Mouse (Mus musculus): ENCODE results near the gene Mpg.

Mpg gene

DNA sequence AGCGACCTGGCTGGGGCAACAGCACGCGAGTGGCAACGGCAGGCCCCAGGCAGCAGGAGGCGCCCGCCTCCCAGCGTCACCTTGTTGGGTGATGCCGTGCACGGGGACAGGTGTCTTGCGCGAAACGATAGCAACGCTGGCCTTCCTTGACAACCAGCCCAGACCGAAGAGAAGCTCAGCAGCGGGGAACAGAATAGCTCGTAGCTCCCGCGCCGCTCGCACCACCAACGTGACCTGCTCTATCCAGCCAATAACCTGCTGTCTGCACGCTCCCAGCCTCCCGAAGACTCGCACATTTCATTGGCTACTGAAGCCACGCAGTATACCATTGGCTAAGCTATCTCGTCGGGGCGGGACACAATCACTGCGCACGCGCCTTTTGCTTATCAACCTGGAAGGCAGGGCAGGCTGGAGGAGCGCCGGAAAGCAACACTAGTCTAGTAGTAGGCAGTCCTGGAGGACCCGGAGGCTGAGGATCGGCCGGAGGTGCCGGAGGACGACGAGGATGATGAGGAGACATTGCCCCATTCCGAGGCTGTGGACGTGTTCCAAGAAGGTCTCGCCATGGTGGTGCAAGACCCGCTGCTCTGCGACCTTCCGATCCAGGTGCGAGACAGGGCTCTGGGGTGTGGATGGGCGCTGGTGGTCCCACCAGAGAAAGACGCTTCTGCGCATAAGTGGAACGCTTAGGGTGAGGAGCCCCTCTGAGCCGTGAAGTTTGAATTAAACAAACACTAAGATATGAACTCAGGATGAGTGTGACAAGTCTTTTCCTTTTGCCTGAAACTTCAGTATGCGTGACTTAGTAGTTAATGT lies 21.0 kb upstream of the Mpg start, which contains the start of gene Snrnp25:
Snrnp25 (plus strand) TSS at position 358 of the 816 bp plus-strand sequence.
- peak; percentile 94 for DNase-seq

- no peak for DNase-seq
These were observed 15.7 kb upstream of the Mpg start for GRCm38 (mm10) chr11:32210623-32211022.

- no peak for DNase-seq
These were observed 10.7 kb upstream of the Mpg start for GRCm38 (mm10) chr11:32215372-32216162.

GRCm38 (mm10) chr11:32216851-32217250 lies 9.5 kb upstream of the Mpg start:
- DNase-seq: peak; percentile 79

DNA sequence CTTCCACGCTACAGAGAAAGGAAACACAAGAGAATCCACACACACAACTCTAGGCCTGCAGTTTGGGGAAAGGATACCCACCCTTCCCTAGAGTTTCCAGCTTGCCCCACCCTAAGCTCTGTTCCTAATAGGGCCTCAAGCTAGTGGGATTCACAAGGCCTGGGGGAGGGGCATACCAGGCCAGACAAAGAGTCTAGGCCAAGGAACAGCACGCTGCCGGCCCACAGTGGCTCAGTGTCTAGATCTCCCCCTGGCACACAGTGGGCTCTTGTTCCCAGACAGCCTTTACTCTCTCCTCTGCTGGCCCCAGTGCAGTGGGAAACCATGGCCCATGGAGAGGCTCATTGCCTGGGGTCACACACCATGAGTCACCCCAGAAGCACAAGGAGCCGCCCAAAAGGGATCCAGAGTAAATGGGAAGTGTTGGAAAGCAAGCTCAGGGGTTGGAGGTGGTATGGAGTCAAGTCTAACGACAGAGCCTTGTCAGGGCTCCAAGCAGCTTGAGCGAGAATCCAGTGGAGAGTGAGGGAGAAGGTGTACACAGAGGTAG lies 7.7 kb upstream of the Mpg start:
- DNase-seq: no peak

GRCm38 (mm10) chr11:32219287-32219686 lies 7.0 kb upstream of the Mpg start:
- no peak for DNase-seq

- DNase-seq: no peak
These were observed 5.6 kb upstream of the Mpg start for GRCm38 (mm10) chr11:32220607-32221224.

- DNase-seq: peak; percentile 46
These were observed 4.9 kb upstream of the Mpg start for GRCm38 (mm10) chr11:32221225-32221950.

DNA sequence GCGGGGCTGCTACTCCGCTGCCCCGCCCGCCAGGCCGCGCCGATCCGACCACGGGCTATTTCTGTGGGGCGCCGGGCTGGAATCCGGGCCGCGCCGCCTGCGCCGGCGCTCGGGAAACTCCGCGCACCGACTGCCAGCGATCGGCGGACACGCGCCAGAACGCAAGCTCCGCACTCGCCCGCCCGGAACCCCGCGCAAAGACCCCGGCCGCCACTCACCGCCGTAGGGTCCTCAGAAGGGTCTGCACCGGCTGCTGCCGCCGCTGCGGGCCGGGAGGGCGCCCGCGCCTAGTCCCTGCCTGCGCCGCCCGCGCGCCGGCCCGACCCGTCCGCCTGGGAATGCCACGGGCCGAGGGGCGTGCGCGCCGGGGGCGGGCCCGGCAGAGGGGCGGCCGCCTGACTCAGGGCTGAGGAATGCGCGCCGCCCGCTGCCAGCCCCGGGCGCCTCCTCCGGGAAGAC lies 4.3 kb upstream of the Mpg start, which contains the start of gene Rhbdf1:
Rhbdf1 (minus strand) TSS at position 350 of the 459 bp plus-strand sequence.
- peak; percentile 53 for DNase-seq

DNA sequence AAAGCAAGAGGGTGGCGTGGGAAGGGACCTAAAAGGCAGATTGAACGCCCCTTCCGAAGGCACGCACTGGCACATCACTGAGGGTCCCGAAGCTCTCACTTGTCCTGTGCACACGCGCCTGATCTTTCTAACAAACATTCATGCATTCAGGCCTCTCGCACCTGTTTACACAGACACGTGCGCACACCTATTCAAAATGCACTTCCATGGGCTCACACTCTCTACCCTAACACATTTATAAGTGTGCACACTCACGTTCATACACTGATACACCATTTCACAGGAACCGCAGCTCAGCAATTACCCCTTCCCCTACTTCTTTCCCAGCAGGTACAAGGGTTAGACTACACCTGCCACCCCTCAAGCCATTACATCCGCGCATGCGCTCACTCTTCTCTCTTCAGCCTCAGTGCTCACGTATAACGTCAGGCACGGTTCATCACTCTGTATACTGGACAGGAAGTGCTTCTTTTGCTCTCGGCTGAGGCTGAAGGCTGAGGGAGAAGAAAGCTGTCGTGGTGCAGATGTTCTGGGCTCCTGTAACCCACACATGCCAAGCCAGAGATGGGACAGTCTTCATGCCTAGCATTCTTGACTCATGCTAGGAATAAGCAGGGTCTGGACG lies 3.6 kb upstream of the Mpg start:
- DNase-seq: no peak

- DNase-seq: no peak
These were observed 2.9 kb upstream of the Mpg start for GRCm38 (mm10) chr11:32223297-32223967.

DNA sequence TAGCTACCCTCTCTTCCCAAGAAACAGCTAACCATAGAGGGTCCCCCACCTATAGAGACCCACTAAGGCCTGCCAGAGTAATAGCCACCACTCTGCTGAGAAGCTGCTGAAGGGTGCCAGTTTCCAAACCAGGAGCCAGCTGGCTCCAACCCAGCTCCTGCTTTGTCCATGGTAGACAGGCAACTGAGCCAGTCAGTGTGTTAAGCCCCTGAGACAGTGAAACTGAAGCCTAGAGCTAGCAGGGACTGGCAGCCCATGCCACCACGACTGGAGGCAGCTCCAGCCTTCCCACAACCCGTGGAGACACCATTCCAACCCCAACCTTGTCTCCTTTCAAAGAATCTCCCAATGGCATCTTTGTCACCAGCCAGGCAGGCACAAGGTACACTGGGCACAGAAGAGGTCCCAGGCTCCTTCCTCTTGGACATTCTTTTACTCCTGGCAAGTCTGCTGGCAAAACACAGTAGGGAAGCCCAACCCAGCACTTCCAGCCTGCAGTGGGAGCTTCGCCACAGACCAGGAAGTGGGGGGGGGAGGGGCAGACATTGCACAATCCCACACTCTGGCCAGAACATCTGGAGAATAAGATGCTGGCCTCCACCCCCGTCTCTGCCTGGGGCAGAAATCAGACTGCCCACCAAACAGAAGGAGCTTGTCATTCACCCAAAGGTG lies 1.7 kb upstream of the Mpg start:
- DNase-seq: peak; percentile 58

GRCm38 (mm10) chr11:32225222-32226104 lies 842 bp upstream of the Mpg start:
- DNase-seq: no peak

DNA sequence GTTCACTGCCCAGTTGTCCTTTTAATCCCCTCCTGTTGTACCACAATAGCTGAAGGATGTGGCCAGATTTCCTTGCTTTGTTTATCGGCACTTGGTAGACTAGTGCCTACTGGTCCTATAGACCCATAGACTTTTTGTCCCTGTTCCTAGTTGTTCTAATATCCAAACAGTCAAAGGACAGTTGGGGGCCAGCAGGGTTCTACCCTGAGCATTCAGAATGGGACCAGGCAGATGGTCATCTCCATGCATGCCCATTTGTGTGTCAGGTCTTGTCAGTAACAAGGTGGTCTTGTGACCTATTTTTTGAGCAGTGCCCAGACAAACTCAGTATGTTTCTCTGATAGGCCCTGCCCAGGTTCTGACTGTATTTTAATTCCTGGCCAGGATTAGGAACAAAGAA lies 736 bp downstream of the Mpg start:
- DNase-seq: no peak

DNA sequence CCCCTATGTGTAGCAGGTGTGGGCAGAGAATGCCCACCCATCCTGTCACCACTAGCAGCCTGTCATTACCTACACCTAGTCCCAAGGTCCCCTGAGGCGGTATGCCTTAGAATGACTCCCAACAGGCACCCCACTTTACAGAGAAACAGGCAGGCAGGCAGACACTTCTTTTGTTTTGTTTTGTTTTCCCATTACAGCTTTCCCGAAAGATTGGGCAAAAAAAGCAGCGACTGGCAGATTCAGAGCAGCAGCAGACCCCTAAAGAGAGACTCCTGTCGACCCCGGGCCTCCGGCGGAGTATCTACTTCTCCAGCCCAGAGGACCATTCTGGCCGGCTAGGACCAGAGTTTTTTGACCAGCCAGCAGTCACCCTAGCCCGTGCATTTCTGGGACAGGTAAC lies 1.2 kb downstream of the Mpg start:
- no peak for DNase-seq

- DNase-seq: no peak
These were observed 2.1 kb downstream of the Mpg start for GRCm38 (mm10) chr11:32228292-32228845.

- DNase-seq: peak; percentile 40
These were observed 3.9 kb downstream of the Mpg start for GRCm38 (mm10) chr11:32230220-32230619.

DNA sequence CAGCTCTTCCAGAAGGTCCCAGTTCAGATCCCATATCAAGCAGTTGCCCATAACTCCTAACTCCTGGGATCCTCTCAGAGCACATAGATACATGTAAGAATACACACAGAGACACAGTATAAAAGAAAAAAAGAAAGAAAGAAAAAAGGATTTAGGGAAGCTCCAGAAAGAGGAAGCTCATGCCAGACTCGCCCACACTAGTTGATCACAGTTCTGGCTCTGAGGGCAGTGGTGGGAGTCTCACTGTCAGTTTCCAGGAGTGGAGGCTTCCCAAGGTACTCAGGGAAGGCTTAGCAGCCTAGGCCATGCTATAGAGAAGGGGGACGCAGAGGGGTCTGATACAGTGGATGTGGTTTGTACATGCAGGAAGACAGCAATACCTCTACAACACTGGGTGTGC lies 4.8 kb downstream of the Mpg start:
- no peak for DNase-seq

GRCm38 (mm10) chr11:32232848-32233247 lies 6.5 kb downstream of the Mpg start:
- DNase-seq: no peak

Data from right cerebral cortex, postnatal 4 days (tissue).